ENCODE assay signal across 8 mouse cellular contexts in genomic region chr11:76406702-76407583, GRCm38 (mm10). TPM values are rescaled to one million over a fixed set of nuclear protein-coding genes. Genes with fewer than 3 reads are reported as not detected.
A peak's percentile ranks its signal among the peaks of the same experiment; 100 is the strongest.
DNase-seq lines count a peak whose midpoint lies in the region; ATAC-seq and TF ChIP-seq lines count a peak whose summit lies in the region.

Timm22 (plus strand) TSS chr11:76406952.

- peak; percentile 96 for TF ChIP-seq CTCF in bone marrow, adult 2 months (IDR thresholded peaks at IDR 0.05; ENCODE audit: control insufficient read depth, insufficient read depth, low read length)
- TF ChIP-seq CTCF in midbrain, postnatal 0 days (IDR thresholded peaks at IDR 0.05) = peak; percentile 100

- H3K9ac ChIP-seq in embryonic facial prominence, embryonic 15.5 days = peak within 1 kb of the TSS; percentile 99
- peak within 1 kb of the TSS; percentile 85 for H3K9ac ChIP-seq in limb, embryonic 14.5 days (ENCODE audit: low read depth, low read length, severe bottlenecking)
- peak within 1 kb of the TSS; percentile 76 for H3K9ac ChIP-seq in midbrain, postnatal 0 days (replicated peaks; ENCODE audit: low read length, poor library complexity, severe bottlenecking)

- WGBS in bone marrow, adult 2 months = under 1% methylated on average over 46 of the region's 46 CpGs
- 0% methylated on average over 46 of the region's 46 CpGs for WGBS in embryonic facial prominence, embryonic 15.5 days
- under 1% methylated on average over 44 of the region's 46 CpGs for WGBS in limb, embryonic 14.5 days
- WGBS in midbrain, postnatal 0 days = under 1% methylated on average over 46 of the region's 46 CpGs

- H3K27ac ChIP-seq in bone marrow, adult 2 months (ENCODE audit: control insufficient read depth, insufficient read depth, low read depth, low read length, poor library complexity) = peak within 1 kb of the TSS; percentile 17
- peak within 1 kb of the TSS; percentile 91 for H3K27ac ChIP-seq in embryonic facial prominence, embryonic 15.5 days (replicated peaks)
- H3K27ac ChIP-seq in limb, embryonic 14.5 days (replicated peaks; ENCODE audit: low read depth, low read length) = peak within 1 kb of the TSS; percentile 77
- peak within 1 kb of the TSS; percentile 62 for H3K27ac ChIP-seq in midbrain, postnatal 0 days (ENCODE audit: low read depth, low read length)

- DNase-seq in 416B (ENCODE audit: low read depth) = peak; percentile 99
- peak; percentile 99 for DNase-seq in heart, adult 8-10 months (ENCODE audit: low spot score)
- peak; percentile 99 for DNase-seq in kidney, adult 9 months
- DNase-seq in limb, embryonic 14.5 days (ENCODE audit: low spot score) = peak; percentile 98
- DNase-seq in midbrain, postnatal 0 days (ENCODE audit: low spot score) = peak; percentile 99
- peak; percentile 89 to 94 for DNase-seq in spleen, postnatal 14 days (ENCODE audit: low spot score in 2 of 2)

- H3K36me3 ChIP-seq in embryonic facial prominence, embryonic 15.5 days = peaks cover 10% of the 10 kb centered on the region
- H3K36me3 ChIP-seq in limb, embryonic 14.5 days (ENCODE audit: control insufficient read depth, insufficient read depth, low read length) = peaks cover 20% of the 10 kb centered on the region
- H3K36me3 ChIP-seq in midbrain, postnatal 0 days (ENCODE audit: insufficient read depth, low read length) = 0 out of 2 replicates have a peak, but pooled peaks cover 2% of the 10 kb centered on the region

- TF ChIP-seq POLR2A in bone marrow, adult 2 months (IDR thresholded peaks at IDR 0.05; ENCODE audit: borderline replicate concordance, control insufficient read depth, low read depth, low read length) = peak; percentile 81
- peak; percentile 81; the same call in 1 of the 2 replicates for TF ChIP-seq POLR2A in limb, embryonic 14.5 days (IDR thresholded peaks at IDR 0.05; ENCODE audit: borderline replicate concordance, extremely low read depth, insufficient read depth, insufficient read length)

- H3K4me1 ChIP-seq in bone marrow, adult 2 months (ENCODE audit: control insufficient read depth, insufficient read depth, low read length) = no peaks in the 10 kb centered on the region
- peaks cover 8% of the 10 kb centered on the region for H3K4me1 ChIP-seq in embryonic facial prominence, embryonic 15.5 days
- H3K4me1 ChIP-seq in limb, embryonic 14.5 days (ENCODE audit: control insufficient read depth, insufficient read depth, low read length) = no peaks in the 10 kb centered on the region
- no peaks in the 10 kb centered on the region for H3K4me1 ChIP-seq in midbrain, postnatal 0 days (ENCODE audit: insufficient read depth, low read length)

- H3K4me2 ChIP-seq in embryonic facial prominence, embryonic 15.5 days (replicated peaks) = peak within 1 kb of the TSS; percentile 78
- H3K4me2 ChIP-seq in limb, embryonic 14.5 days (replicated peaks; ENCODE audit: low read depth, low read length, severe bottlenecking) = peak within 1 kb of the TSS; percentile 63
- peak within 1 kb of the TSS; percentile 62 for H3K4me2 ChIP-seq in midbrain, postnatal 0 days (ENCODE audit: low read depth, low read length, poor library complexity, severe bottlenecking)

- H3K27me3 ChIP-seq in embryonic facial prominence, embryonic 15.5 days = no peaks in the 10 kb centered on the region; the same call in 1 of the 2 replicates
- H3K27me3 ChIP-seq in limb, embryonic 14.5 days (ENCODE audit: control insufficient read depth, insufficient read depth, low read length) = no peaks in the 10 kb centered on the region
- no peaks in the 10 kb centered on the region for H3K27me3 ChIP-seq in midbrain, postnatal 0 days (ENCODE audit: insufficient read depth, low read length)

- H3K4me3 ChIP-seq in bone marrow, adult 2 months (replicated peaks; ENCODE audit: control insufficient read depth, low read depth, low read length) = peak within 1 kb of the TSS; percentile 72
- H3K4me3 ChIP-seq in embryonic facial prominence, embryonic 15.5 days (replicated peaks) = peak within 1 kb of the TSS; percentile 76
- H3K4me3 ChIP-seq in limb, embryonic 14.5 days (replicated peaks; ENCODE audit: low read length) = peak within 1 kb of the TSS; percentile 83
- H3K4me3 ChIP-seq in midbrain, postnatal 0 days (ENCODE audit: low read depth, low read length) = peak within 1 kb of the TSS; percentile 57

- H3K9me3 ChIP-seq in embryonic facial prominence, embryonic 15.5 days (replicated peaks) = no peaks in the 10 kb centered on the region
- H3K9me3 ChIP-seq in limb, embryonic 14.5 days (ENCODE audit: control insufficient read depth, low read length) = no peaks in the 10 kb centered on the region
- H3K9me3 ChIP-seq in midbrain, postnatal 0 days (ENCODE audit: low read length) = no peaks in the 10 kb centered on the region

- ATAC-seq in embryonic facial prominence, embryonic 15.5 days (ENCODE audit: insufficient number of reproducible peaks, low FRiP score, low TSS enrichment, low read depth) = peak; percentile 94
- peak; percentile 93 for ATAC-seq in limb, embryonic 14.5 days (ENCODE audit: low FRiP score, low read depth)
- ATAC-seq in midbrain, postnatal 0 days (ENCODE audit: low FRiP score) = peak; percentile 94

RNA-seq across cellular contexts. Expression of gene Timm22, which starts in this region (rescaled TPM):
- polyA plus RNA-seq in bone marrow, adult 2 months (2011; ENCODE audit: insufficient read depth, insufficient read length, low replicate concordance, missing spikeins) = 6.2 and 7.1 TPM in 2 replicates
- 101 and 106 TPM in 2 replicates for polyA plus RNA-seq in embryonic facial prominence, embryonic 15.5 days (2015; fragmentation: Nextera tagmentation; extraction: Ambion mirVana)
- 10 to 100 TPM; 32.9 to 54.5 (median 39.9) TPM for total RNA-seq in heart, adult 8-10 months (2022)
- polyA plus RNA-seq in limb, embryonic 14.5 days (2012; rRNA removed) = 34.8 and 38.5 TPM in 2 replicates
- polyA plus RNA-seq in limb, embryonic 14.5 days (2014; fragmentation: Nextera tagmentation; extraction: Ambion mirVana) = 125 and 128 TPM in 2 replicates
- 26.6 and 38.0 TPM in 2 replicates for total RNA-seq in midbrain, postnatal 0 days (2014; rRNA removed)
- 103 and 104 TPM in 2 replicates for polyA plus RNA-seq in midbrain, postnatal 0 days (2015; fragmentation: Nextera tagmentation; extraction: Ambion mirVana)

Comparison
In these comparisons a context has a peak if more than half of its experiments do, and no peak if none do; other contexts are left out.
1. Peak in every context shown above with its lines: DNase-seq, ATAC-seq, H3K4me3 ChIP-seq and H3K27ac ChIP-seq.
2. H3K27ac ChIP-seq: peak in every context shown above with its lines; median percentile 91 in embryonic facial prominence, embryonic 15.5 days; 77 in limb, embryonic 14.5 days; 62 in midbrain, postnatal 0 days; 17 in bone marrow, adult 2 months.